Comparison of ENCODE assay signal across 8 mouse cellular contexts in the genomic region with DNA sequence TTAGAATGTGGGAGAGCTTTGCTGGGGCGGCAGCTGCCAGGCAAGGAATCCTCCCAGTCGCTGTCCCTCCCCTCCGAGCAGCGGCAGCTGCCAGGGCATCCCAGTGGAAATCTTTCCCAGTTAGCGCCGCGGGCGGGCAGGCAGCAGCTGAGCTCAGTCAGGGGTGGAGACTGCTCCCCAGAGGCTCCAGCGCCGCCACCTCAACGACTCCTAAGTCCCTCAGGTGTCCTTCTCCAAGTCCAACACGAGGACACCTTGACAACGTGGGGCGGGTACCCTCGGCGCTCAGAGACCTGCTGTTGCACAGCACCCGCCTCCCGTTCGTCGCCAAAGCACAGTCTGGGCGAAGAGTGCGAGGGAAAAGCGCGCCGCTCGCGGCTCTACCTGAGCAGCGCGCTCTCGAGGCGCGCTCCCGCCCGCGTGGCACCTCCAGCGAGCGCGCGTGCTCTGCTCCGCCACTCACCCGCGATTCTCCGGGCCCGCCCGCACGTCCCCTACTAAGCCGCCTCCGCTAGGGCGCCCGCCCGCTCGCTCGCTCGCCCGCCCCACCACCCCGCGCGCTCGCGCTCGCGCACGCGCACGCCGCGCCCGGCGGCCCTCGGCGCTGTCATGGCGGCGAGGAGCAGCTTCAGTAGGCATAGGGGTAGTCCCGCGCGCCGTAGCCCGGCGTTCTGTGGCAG. TPM values are rescaled to one million over a fixed set of nuclear protein-coding genes. Genes with fewer than 3 reads are reported as not detected.
DNase-seq lines count a peak whose midpoint lies in the region; ATAC-seq and TF ChIP-seq lines count a peak whose summit lies in the region.

No protein-coding gene starts in this region.

- no peaks in the 10 kb centered on the region for H3K9me3 ChIP-seq in hindbrain, embryonic 16.5 days (ENCODE audit: control insufficient read depth, low read length)

- no peaks in the 10 kb centered on the region for H3K79me2 ChIP-seq in macrophage (ENCODE audit: inconsistent target)

- peak; percentile 96 for ATAC-seq in hindbrain, embryonic 16.5 days

- H3K4me3 ChIP-seq in hindbrain, embryonic 16.5 days (ENCODE audit: low read length): peak overlapping the region; percentile 67
- peak overlapping the region; percentile 100 for H3K4me3 ChIP-seq in left cerebral cortex, adult 2 months
- peak overlapping the region; percentile 40 for H3K4me3 ChIP-seq in macrophage (ENCODE audit: inconsistent target)

- 0% methylated on average over 66 of the region's 79 CpGs for WGBS in hindbrain, embryonic 16.5 days
- under 1% methylated on average over 48 of the region's 79 CpGs for WGBS in macrophage (ENCODE audit: missing documents)

- intact Hi-C loops in left cerebral cortex, adult 2 months (cut with DNase I): loop anchor here (1.0 to 5.0 kb wide), 3 partner anchors 81 to 1411 kb away; a partner anchor contains a TSS

- H3K9ac ChIP-seq in hindbrain, embryonic 16.5 days (ENCODE audit: low read depth, low read length): peak overlapping the region; percentile 86

- H3K36me3 ChIP-seq in hindbrain, embryonic 16.5 days (ENCODE audit: control insufficient read depth, insufficient read depth, low read length): no peaks in the 10 kb centered on the region
- H3K36me3 ChIP-seq in macrophage (ENCODE audit: inconsistent target): no peaks in the 10 kb centered on the region

- no peaks in the 10 kb centered on the region for H3K27me3 ChIP-seq in hindbrain, embryonic 16.5 days (replicated peaks; ENCODE audit: control insufficient read depth, insufficient read depth, low read length)

- H3K27ac ChIP-seq in hindbrain, embryonic 16.5 days (ENCODE audit: low read depth, low read length): peak overlapping the region; percentile 88
- peak overlapping the region; percentile 98 for H3K27ac ChIP-seq in left cerebral cortex, adult 2 months
- H3K27ac ChIP-seq in macrophage: no peak overlapping the region

- H3K4me1 ChIP-seq in hindbrain, embryonic 16.5 days (ENCODE audit: control insufficient read depth, insufficient read depth, low read depth, low read length): peaks cover 4% of the 10 kb centered on the region

- H3K4me2 ChIP-seq in hindbrain, embryonic 16.5 days (ENCODE audit: low read length): peak overlapping the region; percentile 91

- no peak for TF ChIP-seq CTCF in left cerebral cortex, adult 2 months (IDR thresholded peaks at IDR 0.05)

- DNase-seq in WW6 (ENCODE audit: low read depth, low spot score): peak; percentile 77
- DNase-seq in cerebellum, postnatal 4 days (ENCODE audit: low spot score in 2 of 2): peak; percentile 75 to 90
- peak; percentile 71 for DNase-seq in gastrocnemius, adult 18-20 months (ENCODE audit: low spot score)
- peak; percentile 85 to 90 for DNase-seq in left cerebral cortex, adult 2 months (ENCODE audit: extremely low spot score in 1 of 2, low spot score in 2 of 2)
- DNase-seq in retina, postnatal 7 days (ENCODE audit: low read depth, low spot score): peak; percentile 85
- DNase-seq in urinary bladder, adult 18-20 months (ENCODE audit: low spot score in 2 of 2): peak; percentile 72 to 78

RNA-seq across cellular contexts. Expression of a gene that starts 0.7 kb away (rescaled TPM):
- 10 to 100 TPM; 26.3 to 27.3 TPM for total RNA-seq in gastrocnemius, adult 18-20 months (2021)
- polyA plus RNA-seq in hindbrain, embryonic 16.5 days (2015; fragmentation: Nextera tagmentation; extraction: Ambion mirVana): 5.9 and 6.1 TPM in 2 replicates
- 10 to 100 TPM; 33.1 to 35.0 TPM for total RNA-seq in left cerebral cortex, adult 2 months (2021)
- total RNA-seq in macrophage (2018; cell fraction: chromatin; rRNA removed): 100 to 1,000 TPM in 4 of 26 experiments, 10 to 100 TPM in 22; 45.1 to 135 (median 81.6) TPM
- total RNA-seq in macrophage (2018; cell fraction: cytosol; rRNA removed): 10 to 100 TPM in 2 of 26 experiments, 1 to 10 TPM in 24; 5.8 to 10.3 (median 8.1) TPM
- 10 to 100 TPM; 17.1 to 60.5 (median 31.7) TPM for total RNA-seq in macrophage (2018; cell fraction: nucleus; rRNA removed)
- polyA plus RNA-seq in macrophage (2018): 4.0 to 7.1 TPM (median 6.7 TPM) in 3 replicates

Comparison
In these comparisons a context has a peak if more than half of its experiments do, and no peak if none do; other contexts are left out.
1. H3K4me3 ChIP-seq: peak in every context shown above with its lines; median percentile 100 in left cerebral cortex, adult 2 months; 67 in hindbrain, embryonic 16.5 days; 40 in macrophage.